Mouse (Mus musculus): Measurements from ENCODE around the gene Bag3. TPM values are rescaled to one million over a fixed set of nuclear protein-coding genes. Genes with fewer than 3 reads are reported as not detected.

Gene Bag3
- total RNA-seq, 2 experiments from 2014 or later = 157 to 160 TPM

GRCm38 (mm10) chr7:128592118-128592935, 68.9 kb downstream of the Bag3 start:
- intact Hi-C loops (cut with DNase I) = no loop called here
- peak; percentile 41 to 57 for DNase-seq

- intact Hi-C loops (cut with DNase I) = no loop called here
- no peak for DNase-seq
These were observed 69.5 kb downstream of the Bag3 start for GRCm38 (mm10) chr7:128592936-128593241.

GRCm38 (mm10) chr7:128596274-128596673, 72.9 kb downstream of the Bag3 start:
- intact Hi-C loops (cut with DNase I) = no loop called here

More at GRCm38 (mm10) chr7:128596274-128596673, 72.9 kb downstream of the Bag3 start:
- DNase-seq = no peak

Small RNA genes lying within 50 kb of the gene (microRNA-seq; reads per million reads assigned to microRNA genes)
- 0 reads per million in 2 experiments for gene Gm24365

Other genes with a start within 250 kb of the Bag3 start
- 10 to 100 TPM; 10.3 to 10.8 TPM for gene BC017158, start 225.4 kb upstream of the Bag3 start, total RNA-seq (2021)
- 10 to 100 TPM; 10.7 to 10.9 TPM for gene Rgs10, start 104.9 kb upstream of the Bag3 start, total RNA-seq (2021)
- 10 to 100 TPM; 52.5 to 54.6 TPM for gene Tial1, start 61.9 kb upstream of the Bag3 start, total RNA-seq (2021)
- gene Inpp5f, start 87.7 kb downstream of the Bag3 start, total RNA-seq (2021) = 1 to 10 TPM; 7.7 to 8.0 TPM
- 10 to 100 TPM; 33.1 to 35.9 TPM for gene Mcmbp, start 216.9 kb downstream of the Bag3 start, total RNA-seq (2021)
- 10 to 100 TPM; 29.3 to 30.0 TPM for gene Sec23ip, start 221.3 kb downstream of the Bag3 start, total RNA-seq (2021)